Mouse (Mus musculus) forebrain, embryonic 14.5 days (tissue): ENCODE data around the gene Cep78. TPM values are rescaled to one million over a fixed set of nuclear protein-coding genes. Genes with fewer than 3 reads are reported as not detected.

Experiments used
- ATAC-seq: fragments of 200-750 bp; cut with Nextera tagmentation; 2 replicates; pipeline ENCODE4 v1.8.0; 2017; ENCODE audit warnings: mild to moderate bottlenecking, moderate library complexity
- DNase-seq: peaks from one replicate; pipeline ENCODE4 v3.0.0-alpha.2; 2015; ENCODE audit warnings: low spot score
- H3K27ac ChIP-seq: fragments of 300-500 bp; sonication (generic); 2 replicates; pipeline ENCODE4 v1.5.1; 2014; ENCODE audit warnings: low read depth, mild to moderate bottlenecking, control low read depth, low read length, moderate library complexity
- H3K27me3 ChIP-seq: fragments of 300-500 bp; sonication (generic); replicated peaks from 2 replicates; pipeline ENCODE4 v1.6.1; 2014; ENCODE audit warnings: low read length, control low read depth, mixed read lengths; ENCODE audit not compliant: control insufficient read depth, insufficient read depth
- H3K36me3 ChIP-seq: fragments of 300-500 bp; sonication (generic); 2 replicates; pipeline ENCODE4 v1.6.1; 2014; ENCODE audit warnings: low read length, control low read depth; ENCODE audit not compliant: control insufficient read depth, insufficient read depth
- H3K4me1 ChIP-seq: fragments of 300-500 bp; sonication (generic); 2 replicates; pipeline ENCODE4 v1.6.1; 2014; ENCODE audit warnings: antibody characterized with exemption, low read length, control low read depth; ENCODE audit not compliant: control insufficient read depth, insufficient read depth
- H3K4me2 ChIP-seq: fragments of 300-500 bp; sonication (generic); 2 replicates; pipeline ENCODE4 v1.6.1; 2014; ENCODE audit warnings: mild to moderate bottlenecking, control low read depth, low read length
- H3K4me3 ChIP-seq: fragments of 300-500 bp; sonication (generic); 2 replicates; pipeline ENCODE4 v1.5.1; 2014; ENCODE audit warnings: low read depth, low read length, control low read depth
- H3K9ac ChIP-seq: fragments of 300-500 bp; sonication (generic); 2 replicates; pipeline ENCODE4 v1.6.1; 2014; ENCODE audit warnings: mild to moderate bottlenecking, low read length, control low read depth, moderate library complexity
- H3K9me3 ChIP-seq: fragments of 300-500 bp; sonication (generic); replicated peaks from 2 replicates; pipeline ENCODE4 v1.6.1; 2016; ENCODE audit warnings: low read length, control low read depth, mixed read lengths; ENCODE audit not compliant: control insufficient read depth
- WGBS: fragments of 180-500 bp; shearing (Covaris S2); extraction: QIAGEN DNeasy Blood & Tissue Kit; methylation state at CpG from one replicate; pipeline ENCODE4 v1.1.7; 2014; 5-methylcytosine and 5-hydroxymethylcytosine counted together
- polyA plus RNA-seq: library from polyadenylated mRNA; unstranded; fragments of >200 nt; fragmentation: Nextera tagmentation; extraction: Ambion mirVana; gene quantifications from 2 replicates; pipeline ENCODE4 v1.2.1, GENCODE M21; 2014

The Cep78 gene
- polyA plus RNA-seq, 1 experiment from 2014 or later, result 36.6 TPM

DNA sequence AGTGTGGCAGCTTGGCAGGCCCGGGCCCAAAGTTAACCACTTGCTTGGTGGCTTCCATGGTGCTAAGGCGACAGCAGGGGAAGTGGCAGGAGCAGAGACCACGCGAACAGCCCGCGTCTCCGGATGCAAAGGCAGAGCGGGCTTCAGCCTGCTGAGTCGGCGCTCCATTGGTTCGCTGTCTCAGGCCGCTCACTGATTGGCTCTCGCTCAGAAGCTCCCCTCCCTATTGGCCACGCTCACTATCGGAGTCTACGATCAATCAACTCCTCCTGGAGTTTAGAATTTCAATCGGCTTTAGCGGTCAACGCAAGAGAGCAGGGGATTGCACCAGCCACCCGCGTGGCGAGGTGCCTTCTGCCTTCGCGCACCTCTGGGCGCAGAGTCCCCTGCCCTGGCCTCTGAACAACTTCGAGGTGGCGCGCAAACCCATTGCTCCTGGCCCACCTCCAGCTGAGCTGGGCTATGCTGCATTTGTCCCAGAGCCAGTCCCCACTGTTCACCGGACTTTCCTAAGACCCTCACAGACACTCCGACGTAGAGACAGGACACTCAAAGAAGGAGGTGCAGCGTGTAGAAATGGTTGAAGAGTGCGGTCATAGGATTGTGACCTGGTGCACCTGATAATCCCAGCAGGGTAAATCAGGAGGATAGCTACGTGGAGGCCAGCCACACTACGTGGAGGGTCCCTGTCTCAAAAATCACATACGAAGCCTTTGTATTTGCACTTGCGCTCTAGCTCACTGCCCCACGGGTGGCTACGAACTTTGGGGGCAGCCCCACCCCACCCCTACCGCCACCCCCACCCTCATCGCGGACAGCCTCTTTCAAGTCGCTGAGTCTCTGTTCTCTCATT is 59.7 kb downstream of the Cep78 start:
- peak; percentile 97 for ATAC-seq
- DNase-seq, result peak; percentile 97

DNA sequence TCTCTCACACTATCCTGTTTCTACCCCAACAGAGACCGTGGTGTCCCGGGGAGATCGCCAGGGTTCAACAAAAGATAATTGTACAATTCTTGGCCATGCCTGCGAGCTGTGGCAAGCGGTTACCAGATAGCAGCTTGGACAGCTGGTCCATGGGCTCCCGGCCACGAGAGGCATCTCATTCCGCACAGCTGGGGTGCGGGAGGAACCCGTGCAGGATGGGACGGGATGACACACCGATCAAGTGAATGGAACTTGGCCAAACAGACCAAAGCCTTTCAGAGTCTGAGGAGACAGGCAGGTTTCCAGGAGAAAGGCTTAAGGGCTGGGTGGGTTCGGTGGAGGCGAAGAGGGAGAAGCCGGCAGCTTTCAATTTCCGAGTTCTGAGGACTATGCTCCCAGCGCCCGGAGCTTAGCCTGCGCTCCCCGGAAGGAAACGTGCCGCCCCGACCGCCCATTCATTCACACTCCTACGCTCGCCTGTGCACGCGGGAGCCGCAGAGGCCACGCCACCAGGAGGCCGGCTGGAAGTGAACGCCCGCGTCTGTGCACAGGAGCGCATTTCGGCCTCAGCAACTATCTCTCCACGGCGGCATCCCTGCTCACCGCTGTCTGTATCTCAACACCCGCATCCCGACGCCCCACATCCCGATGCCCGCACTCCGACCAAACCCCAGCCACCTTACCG is 60.5 kb downstream of the Cep78 start:
- Histone ChIP-seq H3K4me3 (peak overlapping the region; percentile 71), H3K9me3 (no peaks in the 10 kb centered on the region), H3K27me3 (no peaks in the 10 kb centered on the region), H3K4me2 (peak overlapping the region; percentile 97), H3K36me3 (no peaks in the 10 kb centered on the region), H3K9ac (peak overlapping the region; percentile 75), H3K4me1 (peaks cover 15% of the 10 kb centered on the region), H3K27ac (peak overlapping the region; percentile 83)
- under 1% methylated on average over 46 of the region's 46 CpGs for WGBS
- peak; percentile 67 for DNase-seq
- ATAC-seq, result peak; percentile 40

More for the DNA sequence above, 59.7 kb downstream of the Cep78 start:
- no peaks in the 10 kb centered on the region for H3K36me3 ChIP-seq
- peak overlapping the region; percentile 71 for H3K4me3 ChIP-seq
- H3K9me3 ChIP-seq, result no peaks in the 10 kb centered on the region
- H3K27me3 ChIP-seq, result no peaks in the 10 kb centered on the region
- H3K27ac ChIP-seq, result peak overlapping the region; percentile 83
- under 1% methylated on average over 43 of the region's 43 CpGs for WGBS
- peaks cover 15% of the 10 kb centered on the region for H3K4me1 ChIP-seq
- H3K4me2 ChIP-seq, result peak overlapping the region; percentile 97
- H3K9ac ChIP-seq, result peak overlapping the region; percentile 75

DNA sequence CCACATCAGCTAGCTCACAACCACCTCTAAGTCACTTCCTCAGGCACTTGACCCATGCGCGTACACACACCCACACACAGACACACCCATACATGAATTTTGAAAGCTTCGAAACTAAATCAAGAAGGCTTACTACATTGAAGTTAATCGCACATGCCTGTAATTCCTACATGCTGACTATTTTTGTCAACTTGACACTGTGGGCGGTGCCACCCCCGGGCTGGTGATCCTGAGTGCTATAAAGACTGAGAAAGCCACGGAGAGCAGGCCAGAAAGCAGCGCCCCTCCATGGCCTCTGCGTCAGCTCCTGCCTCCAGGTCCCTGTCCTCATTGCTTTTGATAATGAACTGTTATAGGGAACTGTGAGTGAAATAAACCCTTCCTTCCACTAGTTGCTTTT is 61.4 kb downstream of the Cep78 start:
- H3K4me2 ChIP-seq, result peak overlapping the region; percentile 97
- peaks cover 6% of the 10 kb centered on the region; the same call in 1 of the 2 replicates for H3K36me3 ChIP-seq
- peak overlapping the region; percentile 83; the same call in 1 of the 2 replicates for H3K27ac ChIP-seq
- H3K27me3 ChIP-seq, result no peaks in the 10 kb centered on the region
- peak overlapping the region; percentile 75 for H3K9ac ChIP-seq
- no peak for ATAC-seq
- DNase-seq, result peak; percentile 24
- WGBS, result 22% methylated on average over 9 of the region's 9 CpGs
- peak overlapping the region; percentile 71 for H3K4me3 ChIP-seq
- peaks cover 15% of the 10 kb centered on the region for H3K4me1 ChIP-seq
- H3K9me3 ChIP-seq, result no peaks in the 10 kb centered on the region

DNA sequence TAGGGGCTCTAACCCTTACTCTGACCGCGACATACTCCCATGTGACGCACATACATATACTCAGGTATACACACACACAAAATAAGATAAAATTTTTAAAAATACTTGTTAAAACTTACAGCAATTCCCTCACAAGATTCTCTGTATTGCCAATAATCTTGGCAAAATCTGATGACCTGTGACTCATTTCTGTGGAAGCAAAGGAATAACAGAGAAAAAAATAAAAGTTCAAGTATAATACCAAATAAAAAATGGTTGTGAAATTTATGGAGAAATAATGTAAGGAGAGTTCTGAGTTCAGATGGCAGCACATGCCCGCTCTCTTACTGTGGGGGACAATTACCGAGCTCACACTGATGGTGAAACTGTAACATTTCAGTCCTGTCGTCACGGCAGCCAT is 65.5 kb downstream of the Cep78 start:
- peaks cover 10% of the 10 kb centered on the region for H3K4me1 ChIP-seq
- no peak overlapping the region for H3K27ac ChIP-seq
- DNase-seq (no peak), ATAC-seq (no peak)
- 97% methylated on average over 7 of the region's 7 CpGs for whole genome bisulfite sequencing
- H3K4me2 ChIP-seq, result no peak overlapping the region
- H3K9me3 ChIP-seq, result no peaks in the 10 kb centered on the region
- H3K9ac ChIP-seq, result no peak overlapping the region
- no peaks in the 10 kb centered on the region for H3K27me3 ChIP-seq
- no peak overlapping the region for H3K4me3 ChIP-seq
- peaks cover 38% of the 10 kb centered on the region for H3K36me3 ChIP-seq

DNA sequence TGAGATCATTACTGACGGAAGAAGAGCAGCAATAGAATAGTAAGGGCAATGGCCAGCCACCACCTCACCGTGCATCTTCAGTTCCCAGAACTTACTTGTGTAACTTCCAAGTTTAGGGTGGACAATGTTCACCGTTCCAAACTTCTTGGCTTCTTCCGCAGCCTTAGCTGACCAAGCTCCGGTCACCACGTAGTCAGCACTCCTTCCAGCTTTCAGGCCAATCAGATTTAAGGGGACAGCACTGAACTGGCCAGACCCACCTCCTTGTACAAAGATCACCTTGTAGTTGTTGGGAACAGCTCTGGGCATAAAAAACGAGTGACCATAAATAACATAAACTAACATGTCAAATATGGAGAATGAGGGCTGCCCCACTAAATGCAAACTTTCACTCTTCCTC is 66.7 kb downstream of the Cep78 start:
- ATAC-seq (no peak), DNase-seq (no peak)
- no peak overlapping the region for H3K9ac ChIP-seq
- no peak overlapping the region for H3K27ac ChIP-seq
- H3K27me3 ChIP-seq, result no peaks in the 10 kb centered on the region
- H3K4me3 ChIP-seq, result no peak overlapping the region
- H3K9me3 ChIP-seq, result no peaks in the 10 kb centered on the region
- 93% methylated on average over 7 of the region's 7 CpGs for WGBS
- peaks cover under 1% of the 10 kb centered on the region; the same call in 1 of the 2 replicates for H3K4me1 ChIP-seq
- H3K36me3 ChIP-seq, result peaks cover 51% of the 10 kb centered on the region
- H3K4me2 ChIP-seq, result no peak overlapping the region

DNA sequence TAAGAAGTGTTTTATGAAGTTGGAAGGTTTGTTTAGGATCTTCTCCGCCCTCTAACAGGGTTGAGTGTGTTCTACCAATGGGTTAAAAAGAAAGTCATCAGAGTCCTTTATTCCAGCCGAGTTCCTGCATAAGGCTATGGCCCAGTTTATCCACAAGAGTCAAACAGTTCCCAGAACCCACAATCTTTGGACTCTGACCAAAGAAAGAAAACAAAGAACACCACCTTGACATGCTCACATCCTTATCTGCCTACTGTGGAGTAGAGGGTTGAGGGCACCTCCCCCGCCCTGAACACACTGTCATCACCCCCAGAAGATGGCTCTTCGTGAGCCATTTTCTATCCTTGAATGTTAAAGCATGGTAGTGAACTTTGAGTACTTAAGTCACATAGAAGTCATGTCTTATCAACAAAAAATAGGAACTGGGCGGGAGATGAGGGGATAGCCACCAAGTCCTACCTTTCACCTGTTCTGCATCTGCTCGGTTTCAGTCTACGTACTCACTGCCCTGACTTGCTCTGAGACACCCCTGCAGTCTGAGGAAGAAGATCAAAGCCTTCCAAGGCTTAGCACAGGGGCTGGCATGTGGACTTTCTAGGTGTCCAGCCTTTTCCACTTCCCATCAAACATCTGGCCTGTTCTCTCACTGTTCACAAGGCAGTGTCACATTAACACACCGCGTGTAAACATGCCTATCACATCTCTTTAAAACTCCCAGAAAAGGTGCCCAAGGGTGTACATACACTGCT is 71.4 kb downstream of the Cep78 start:
- H3K36me3 ChIP-seq, result peaks cover 85% of the 10 kb centered on the region
- no peaks in the 10 kb centered on the region for H3K9me3 ChIP-seq
- H3K27ac ChIP-seq, result no peak overlapping the region
- no peaks in the 10 kb centered on the region for H3K27me3 ChIP-seq
- no peak overlapping the region for H3K4me2 ChIP-seq
- H3K4me3 ChIP-seq, result no peak overlapping the region
- DNase-seq (no peak), ATAC-seq (no peak)
- WGBS, result 92% methylated on average over 9 of the region's 9 CpGs
- no peaks in the 10 kb centered on the region for H3K4me1 ChIP-seq
- no peak overlapping the region for H3K9ac ChIP-seq

DNA sequence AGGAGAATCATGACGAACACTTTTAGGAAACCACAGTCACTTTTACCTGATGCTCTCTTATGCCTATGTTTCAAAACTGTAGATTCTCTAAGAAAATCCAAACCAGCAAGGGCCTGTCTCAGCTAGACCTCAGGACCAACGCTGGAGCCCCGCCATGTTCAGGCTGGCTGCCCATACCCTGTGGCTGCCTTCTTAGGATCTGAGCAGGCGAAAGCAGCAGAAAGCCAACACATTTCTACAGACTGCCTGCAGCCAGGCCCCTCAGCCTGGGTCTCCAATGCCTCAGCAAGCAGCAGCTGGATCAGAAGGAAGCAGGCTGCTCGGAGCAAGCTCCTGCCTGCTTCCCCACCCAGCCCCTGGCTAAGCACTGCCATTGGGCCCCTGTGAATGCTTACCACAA is 73.3 kb downstream of the Cep78 start:
- no peaks in the 10 kb centered on the region for H3K4me1 ChIP-seq
- no peak overlapping the region for H3K4me2 ChIP-seq
- H3K4me3 ChIP-seq, result no peak overlapping the region
- H3K9ac ChIP-seq, result no peak overlapping the region
- no peak for ATAC-seq
- no peak for DNase-seq
- WGBS, result 97% methylated on average over 5 of the region's 5 CpGs
- H3K9me3 ChIP-seq, result no peaks in the 10 kb centered on the region
- H3K36me3 ChIP-seq, result peaks cover 79% of the 10 kb centered on the region
- no peak overlapping the region for H3K27ac ChIP-seq
- H3K27me3 ChIP-seq, result no peaks in the 10 kb centered on the region

DNA sequence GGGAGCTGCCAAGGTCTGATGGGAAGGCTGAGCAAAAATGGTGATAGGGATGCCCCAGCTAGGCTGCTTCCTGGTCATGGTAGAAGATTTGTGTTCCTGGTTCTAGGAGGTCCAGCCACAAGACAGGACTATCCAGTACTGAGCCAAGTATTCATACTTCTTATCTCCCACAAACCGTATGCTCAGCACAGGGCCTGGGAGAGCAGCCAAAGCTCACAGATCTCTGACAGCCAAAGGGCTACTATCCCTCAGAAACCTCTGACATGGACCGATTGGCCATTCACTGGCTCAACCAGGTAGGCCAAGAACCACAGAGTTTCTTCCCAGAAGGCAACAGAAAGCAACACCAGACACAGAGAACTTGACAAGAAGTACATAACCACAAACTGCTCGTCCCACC is 73.8 kb downstream of the Cep78 start:
- DNase-seq (no peak), ATAC-seq (no peak)
- Histone ChIP-seq H3K4me2 (no peak overlapping the region), H3K4me3 (no peak overlapping the region), H3K9me3 (no peaks in the 10 kb centered on the region), H3K36me3 (peaks cover 80% of the 10 kb centered on the region), H3K27me3 (no peaks in the 10 kb centered on the region), H3K9ac (no peak overlapping the region), H3K27ac (no peak overlapping the region), H3K4me1 (no peaks in the 10 kb centered on the region)
- WGBS, result 93% methylated on average over 3 of the region's 3 CpGs
